Mouse (Mus musculus) C2C12 (cell line): ENCODE measurements around the gene Serpine2.

Source experiments
- MAX ChIP-seq: IDR thresholded peaks from one replicate; pipeline ENCODE4 v1.6.1; 2011; ENCODE audit warnings: mild to moderate bottlenecking, control low read depth
- MYOG ChIP-seq: IDR thresholded peaks from one replicate; pipeline ENCODE4 v1.6.1; 2011; ENCODE audit not compliant: control insufficient read depth, insufficient read length; ENCODE audit errors: extremely low read depth
- USF1 ChIP-seq: IDR thresholded peaks from one replicate; pipeline ENCODE4 v1.6.1; 2011; ENCODE audit warnings: low read depth, mild to moderate bottlenecking, control low read depth, moderate library complexity

GRCm38 (mm10) chr1:79822806-79823525, 38.0 kb downstream of the Serpine2 start:
- TF ChIP-seq MAX (no peak), USF1 (no peak), MYOG (no peak)
